Mouse (Mus musculus): ENCODE data around the gene Plcb4. TPM values are rescaled to one million over a fixed set of nuclear protein-coding genes. Genes with fewer than 3 reads are reported as not detected.
A peak's percentile ranks its signal among the peaks of the same experiment; 100 is the strongest.
"Not testable (repeated sequence)": the region's sequence is repeated elsewhere in the genome, so short reads cannot be mapped to it uniquely, and the experiment has no call there.

The Plcb4 gene
- total RNA-seq, 2 experiments from 2014 or later = 22.5 to 33.7 TPM

- peak; percentile 15 to 49 for DNase-seq (ENCODE audit: low spot score in 2 of 2)
Measured at GRCm38 (mm10) chr2:135929021-135929720, 270.4 kb downstream of the Plcb4 start.

GRCm38 (mm10) chr2:135930696-135931095 is 271.9 kb downstream of the Plcb4 start:
- DNase-seq (ENCODE audit: low spot score in 2 of 2) = no peak

- no peak for DNase-seq (ENCODE audit: low spot score in 2 of 2)
Measured at GRCm38 (mm10) chr2:135932569-135932968, 273.8 kb downstream of the Plcb4 start.

- no peak for DNase-seq (ENCODE audit: low spot score in 2 of 2)
Measured at GRCm38 (mm10) chr2:135936376-135936775, 277.6 kb downstream of the Plcb4 start.

GRCm38 (mm10) chr2:135937646-135938045 is 278.8 kb downstream of the Plcb4 start:
- DNase-seq (ENCODE audit: low spot score in 2 of 2) = no peak

- no peak for DNase-seq (ENCODE audit: low spot score in 2 of 2)
Measured at GRCm38 (mm10) chr2:135939933-135940332, 281.1 kb downstream of the Plcb4 start.

GRCm38 (mm10) chr2:135947839-135948238 is 289.0 kb downstream of the Plcb4 start:
- DNase-seq (ENCODE audit: low spot score in 2 of 2) = no peak

GRCm38 (mm10) chr2:135954760-135955548 is 296.1 kb downstream of the Plcb4 start:
- DNase-seq (ENCODE audit: low spot score in 2 of 2) = no peak

GRCm38 (mm10) chr2:135955796-135956195 is 297.0 kb downstream of the Plcb4 start:
- DNase-seq (ENCODE audit: low spot score in 2 of 2) = no peak

- peak; percentile 47 to 60 for DNase-seq (ENCODE audit: low spot score in 2 of 2)
Measured at GRCm38 (mm10) chr2:135957689-135958088, 298.9 kb downstream of the Plcb4 start.

- peak in 1 of 2 experiments; percentile 8 for DNase-seq (ENCODE audit: low spot score in 2 of 2)
Measured at GRCm38 (mm10) chr2:135958453-135958852, 299.6 kb downstream of the Plcb4 start.

GRCm38 (mm10) chr2:135963089-135963488 is 304.3 kb downstream of the Plcb4 start:
- DNase-seq (ENCODE audit: low spot score in 2 of 2) = no peak

GRCm38 (mm10) chr2:135966871-135967557 is 308.2 kb downstream of the Plcb4 start:
- DNase-seq (ENCODE audit: low spot score in 2 of 2) = peak; percentile 42 to 59

- no peak for DNase-seq (ENCODE audit: low spot score in 2 of 2)
Measured at GRCm38 (mm10) chr2:135968159-135968558, 309.3 kb downstream of the Plcb4 start.

GRCm38 (mm10) chr2:135970902-135971301 is 312.1 kb downstream of the Plcb4 start:
- DNase-seq (ENCODE audit: low spot score in 2 of 2) = no peak

- no peak for DNase-seq (ENCODE audit: low spot score in 2 of 2)
Measured at GRCm38 (mm10) chr2:135975978-135976377, 317.2 kb downstream of the Plcb4 start.

- DNase-seq (ENCODE audit: low spot score in 2 of 2) = no peak
Measured at GRCm38 (mm10) chr2:135978790-135979189, 320.0 kb downstream of the Plcb4 start.

GRCm38 (mm10) chr2:135980428-135980827 is 321.6 kb downstream of the Plcb4 start:
- DNase-seq (ENCODE audit: low spot score in 2 of 2) = no peak

- DNase-seq (ENCODE audit: low spot score in 2 of 2) = no peak
Measured at GRCm38 (mm10) chr2:135983972-135984371, 325.2 kb downstream of the Plcb4 start.

- DNase-seq (ENCODE audit: low spot score in 2 of 2) = no peak
Measured at GRCm38 (mm10) chr2:135985536-135986265, 326.9 kb downstream of the Plcb4 start.

- DNase-seq (ENCODE audit: low spot score in 2 of 2) = not testable (repeated sequence)
Measured at GRCm38 (mm10) chr2:135988475-135988874, 329.7 kb downstream of the Plcb4 start.
